Mouse (Mus musculus): ENCODE results near the gene Ube2l6. TPM values are rescaled to one million over a fixed set of nuclear protein-coding genes. Genes with fewer than 3 reads are reported as not detected.

Gene Ube2l6
- polyA plus RNA-seq, 1 experiment from 2014 or later = 39.1 TPM

- no peak for ATAC-seq (ENCODE audit: insufficient read depth)
- DNase-seq = no peak
- H3K4me1 ChIP-seq (ENCODE audit: insufficient read depth) = peaks cover 13% of the 10 kb centered on the region
- H3K9me3 ChIP-seq (ENCODE audit: low read depth, low read length) = no peaks in the 10 kb centered on the region
- WGBS = 45% methylated on average over 8 of the region's 8 CpGs
- TF ChIP-seq CTCF (IDR thresholded peaks at IDR 0.05; ENCODE audit: low read depth) = no peak
- peaks cover 9% of the 10 kb centered on the region; the same call in 1 of the 2 replicates for H3K27me3 ChIP-seq (ENCODE audit: insufficient read depth, low read length)
- no peak overlapping the region for H3K9ac ChIP-seq
- no peak overlapping the region for H3K4me2 ChIP-seq
- no peaks in the 10 kb centered on the region for H3K36me3 ChIP-seq (ENCODE audit: insufficient read depth)
- no peak overlapping the region for H3K27ac ChIP-seq (ENCODE audit: low read depth)
- no peak overlapping the region for H3K4me3 ChIP-seq (ENCODE audit: low read depth, low read length)
These were observed 38.5 kb downstream of the Ube2l6 start for GRCm38 (mm10) chr2:84837107-84837506.

DNA sequence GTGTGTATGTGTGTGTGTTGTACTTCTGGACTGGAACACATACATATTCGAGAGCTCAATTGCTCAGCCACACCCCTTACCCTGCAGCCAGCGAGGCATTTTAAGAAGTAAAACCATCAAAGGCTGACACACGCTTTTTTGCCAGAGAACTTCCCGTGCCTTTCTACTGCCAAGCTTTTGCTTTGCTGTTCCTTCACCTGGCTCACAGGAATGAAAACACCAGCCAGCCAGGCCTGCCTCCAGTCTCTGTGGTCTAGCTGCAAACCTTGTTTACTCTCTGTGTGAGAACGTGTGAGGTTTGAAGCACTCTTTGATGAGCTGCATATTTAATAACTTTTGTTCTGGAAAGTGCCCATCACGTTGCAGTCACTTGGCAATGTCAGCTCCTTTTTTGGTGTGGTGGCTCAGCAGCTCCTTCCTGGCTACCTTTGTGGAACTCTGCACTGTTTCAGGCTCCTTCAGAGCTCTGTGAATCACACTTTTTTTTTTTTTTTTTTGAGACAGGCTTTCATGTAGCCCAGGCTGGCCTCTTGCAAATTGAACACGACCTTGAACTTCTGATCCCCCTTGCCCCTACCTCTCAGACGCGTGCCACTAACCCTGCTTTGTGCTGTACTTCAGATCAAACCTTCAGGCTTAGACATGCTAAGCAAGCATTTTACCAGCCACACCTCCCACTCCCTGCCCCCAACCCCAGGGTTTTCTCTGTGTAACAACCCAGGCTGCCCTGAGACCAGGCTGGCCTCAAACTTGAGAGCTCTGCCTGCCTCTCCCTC is 39.4 kb downstream of the Ube2l6 start:
- peak overlapping the region; percentile 84 for H3K4me2 ChIP-seq
- WGBS = 23% methylated on average over 9 of the region's 9 CpGs
- H3K36me3 ChIP-seq (ENCODE audit: insufficient read depth) = no peaks in the 10 kb centered on the region
- H3K4me1 ChIP-seq (ENCODE audit: insufficient read depth) = peaks cover 13% of the 10 kb centered on the region
- H3K27ac ChIP-seq (ENCODE audit: low read depth) = no peak overlapping the region
- H3K9ac ChIP-seq = no peak overlapping the region
- H3K27me3 ChIP-seq (ENCODE audit: insufficient read depth, low read length) = peaks cover 9% of the 10 kb centered on the region; the same call in 1 of the 2 replicates
- peak overlapping the region; percentile 66; the same call in 1 of the 2 replicates for H3K4me3 ChIP-seq (ENCODE audit: low read depth, low read length)
- DNase-seq = no peak
- no peak for ATAC-seq (ENCODE audit: insufficient read depth)
- no peak for TF ChIP-seq CTCF (IDR thresholded peaks at IDR 0.05; ENCODE audit: low read depth)
- H3K9me3 ChIP-seq (ENCODE audit: low read depth, low read length) = no peaks in the 10 kb centered on the region

- H3K9me3 ChIP-seq (ENCODE audit: low read depth, low read length) = no peaks in the 10 kb centered on the region
- DNase-seq (peak; percentile 5), ATAC-seq (ENCODE audit: insufficient read depth) (no peak)
- 18% methylated on average over 10 of the region's 10 CpGs for WGBS
- H3K27me3 ChIP-seq (ENCODE audit: insufficient read depth, low read length) = peaks cover 9% of the 10 kb centered on the region; the same call in 1 of the 2 replicates
- H3K36me3 ChIP-seq (ENCODE audit: insufficient read depth) = no peaks in the 10 kb centered on the region
- H3K27ac ChIP-seq (ENCODE audit: low read depth) = peak within 1 kb of the TSS; percentile 94
- H3K4me1 ChIP-seq (ENCODE audit: insufficient read depth) = peaks cover 13% of the 10 kb centered on the region
- peak within 1 kb of the TSS; percentile 66 for H3K4me3 ChIP-seq (ENCODE audit: low read depth, low read length)
- no peak for TF ChIP-seq CTCF (IDR thresholded peaks at IDR 0.05; ENCODE audit: low read depth)
- peak within 1 kb of the TSS; percentile 84 for H3K4me2 ChIP-seq
- H3K9ac ChIP-seq = peak within 1 kb of the TSS; percentile 84
These were observed 39.9 kb downstream of the Ube2l6 start, which contains the start of gene Slc43a1 for GRCm38 (mm10) chr2:84838593-84838949. TSS of gene Slc43a1 (plus strand) at chr2:84838850.

GRCm38 (mm10) chr2:84838993-84839980 is 40.7 kb downstream of the Ube2l6 start:
- H3K4me2 ChIP-seq = peak overlapping the region; percentile 84

GRCm38 (mm10) chr2:84840016-84840747 is 41.6 kb downstream of the Ube2l6 start:
- H3K4me1 ChIP-seq (ENCODE audit: insufficient read depth) = peaks cover 13% of the 10 kb centered on the region
- peak overlapping the region; percentile 84 for H3K9ac ChIP-seq
- H3K36me3 ChIP-seq (ENCODE audit: insufficient read depth) = 0 out of 2 replicates have a peak, but pooled peaks cover 3% of the 10 kb centered on the region
- DNase-seq (peak; percentile 96), ATAC-seq (ENCODE audit: insufficient read depth) (peak; percentile 93)
- H3K9me3 ChIP-seq (ENCODE audit: low read depth, low read length) = no peaks in the 10 kb centered on the region
- peak overlapping the region; percentile 94 for H3K27ac ChIP-seq (ENCODE audit: low read depth)
- WGBS = under 1% methylated on average over 54 of the region's 54 CpGs
- peak overlapping the region; percentile 84 for H3K4me2 ChIP-seq
- peaks cover 9% of the 10 kb centered on the region; the same call in 1 of the 2 replicates for H3K27me3 ChIP-seq (ENCODE audit: insufficient read depth, low read length)
- 0 out of 2 replicates have a peak, but pooled peaks have one; percentile 1 for TF ChIP-seq CTCF (IDR thresholded peaks at IDR 0.05; ENCODE audit: low read depth)
- peak overlapping the region; percentile 66 for H3K4me3 ChIP-seq (ENCODE audit: low read depth, low read length)

More at GRCm38 (mm10) chr2:84838993-84839980, 40.7 kb downstream of the Ube2l6 start:
- Histone ChIP-seq H3K36me3 (ENCODE audit: insufficient read depth) (0 out of 2 replicates have a peak, but pooled peaks cover 3% of the 10 kb centered on the region), H3K27me3 (ENCODE audit: insufficient read depth, low read length) (peaks cover 9% of the 10 kb centered on the region; the same call in 1 of the 2 replicates), H3K9ac (peak overlapping the region; percentile 84), H3K27ac (ENCODE audit: low read depth) (peak overlapping the region; percentile 94), H3K9me3 (ENCODE audit: low read depth, low read length) (no peaks in the 10 kb centered on the region), H3K4me1 (ENCODE audit: insufficient read depth) (peaks cover 13% of the 10 kb centered on the region), H3K4me3 (ENCODE audit: low read depth, low read length) (peak overlapping the region; percentile 66)
- DNase-seq (peak; percentile 62), ATAC-seq (ENCODE audit: insufficient read depth) (peak; percentile 5)
- WGBS = under 1% methylated on average over 47 of the region's 47 CpGs
- TF ChIP-seq CTCF (IDR thresholded peaks at IDR 0.05; ENCODE audit: low read depth) = no peak

Data from lung, embryonic 14.5 days (tissue).